Mouse (Mus musculus) kidney, adult 2 months (tissue): ENCODE results near the gene Ndufs7.

ENCODE experiments used
- CTCF ChIP-seq: fragments of 200-500 bp; conservative IDR thresholded peaks from 2 replicates; pipeline ENCODE4 v1.5.1; 2011; ENCODE audit warnings: low read depth, mild to moderate bottlenecking, control low read depth, low read length, moderate library complexity, mixed read lengths; ENCODE audit not compliant: insufficient read depth, insufficient read length
- POLR2A ChIP-seq: fragments of 200-500 bp; IDR thresholded peaks from one replicate; pipeline ENCODE4 v1.6.1; 2011; ENCODE audit warnings: low read depth, low read length, control low read depth

- TF ChIP-seq POLR2A, result no peak
- TF ChIP-seq CTCF, result peak; percentile 55
Measured at GRCm38 (mm10) chr10:80226416-80227165, 22.3 kb upstream of the Ndufs7 start, which contains the start of gene Mum1.
